Mouse (Mus musculus): ENCODE data around the gene Pter. TPM values are rescaled to one million over a fixed set of nuclear protein-coding genes. Genes with fewer than 3 reads are reported as not detected.

Gene Pter
- polyA plus RNA-seq, 1 experiment from 2014 or later: 4.8 TPM

- Histone ChIP-seq H3K36me3 (ENCODE audit: control insufficient read depth, insufficient read depth, low read length) (no peaks in the 10 kb centered on the region), H3K9ac (replicated peaks; ENCODE audit: low read length) (no peak overlapping the region), H3K4me3 (replicated peaks; ENCODE audit: low read depth, low read length) (no peak overlapping the region), H3K9me3 (ENCODE audit: control insufficient read depth, low read length) (no peaks in the 10 kb centered on the region), H3K4me2 (ENCODE audit: low read length) (no peak overlapping the region), H3K4me1 (ENCODE audit: control insufficient read depth, insufficient read depth, low read length) (no peaks in the 10 kb centered on the region), H3K27ac (replicated peaks; ENCODE audit: low read depth, low read length) (no peak overlapping the region), H3K27me3 (ENCODE audit: control insufficient read depth, insufficient read depth, low read length) (no peaks in the 10 kb centered on the region)
- WGBS: 79% methylated on average over 2 of the region's 2 CpGs
- no peak for ATAC-seq (ENCODE audit: low FRiP score, low TSS enrichment)
- no peak for DNase-seq
Measured at GRCm38 (mm10) chr2:12930338-12930737, 6.5 kb downstream of the Pter start.

DNA sequence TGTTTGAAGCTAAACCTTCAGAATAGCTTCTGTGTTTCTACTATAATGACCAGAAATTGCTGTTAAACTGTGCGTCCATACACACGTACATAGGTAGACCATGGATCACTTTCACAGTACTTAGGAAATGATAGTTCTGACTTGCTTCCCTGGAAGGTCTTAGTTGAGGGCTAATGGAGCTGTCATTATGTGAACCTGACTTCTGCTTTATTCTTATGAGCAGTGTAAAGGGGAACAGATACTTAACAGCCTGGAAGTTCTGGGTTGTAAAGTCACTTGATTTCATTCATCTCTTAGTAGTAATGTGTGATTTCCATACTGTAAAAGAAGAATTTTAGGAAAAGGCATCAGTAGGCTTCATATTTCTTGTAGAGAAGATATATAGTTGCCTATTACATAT lies 10.1 kb downstream of the Pter start:
- Histone ChIP-seq H3K27me3 (ENCODE audit: control insufficient read depth, insufficient read depth, low read length) (no peaks in the 10 kb centered on the region), H3K27ac (replicated peaks; ENCODE audit: low read depth, low read length) (no peak overlapping the region), H3K36me3 (ENCODE audit: control insufficient read depth, insufficient read depth, low read length) (no peaks in the 10 kb centered on the region), H3K9ac (replicated peaks; ENCODE audit: low read length) (no peak overlapping the region), H3K4me3 (replicated peaks; ENCODE audit: low read depth, low read length) (no peak overlapping the region), H3K9me3 (ENCODE audit: control insufficient read depth, low read length) (no peaks in the 10 kb centered on the region), H3K4me2 (ENCODE audit: low read length) (no peak overlapping the region), H3K4me1 (ENCODE audit: control insufficient read depth, insufficient read depth, low read length) (no peaks in the 10 kb centered on the region)
- WGBS: 92% methylated on average over 2 of the region's 2 CpGs
- DNase-seq (no peak), ATAC-seq (ENCODE audit: low FRiP score, low TSS enrichment) (no peak)

GRCm38 (mm10) chr2:12935286-12935685 lies 11.4 kb downstream of the Pter start:
- Histone ChIP-seq H3K27me3 (ENCODE audit: control insufficient read depth, insufficient read depth, low read length) (no peaks in the 10 kb centered on the region), H3K4me2 (ENCODE audit: low read length) (no peak overlapping the region), H3K9me3 (ENCODE audit: control insufficient read depth, low read length) (no peaks in the 10 kb centered on the region), H3K4me1 (ENCODE audit: control insufficient read depth, insufficient read depth, low read length) (no peaks in the 10 kb centered on the region), H3K4me3 (replicated peaks; ENCODE audit: low read depth, low read length) (no peak overlapping the region), H3K9ac (replicated peaks; ENCODE audit: low read length) (no peak overlapping the region), H3K27ac (replicated peaks; ENCODE audit: low read depth, low read length) (no peak overlapping the region), H3K36me3 (ENCODE audit: control insufficient read depth, insufficient read depth, low read length) (no peaks in the 10 kb centered on the region)
- 80% methylated on average over 2 of the region's 2 CpGs for WGBS
- DNase-seq (no peak), ATAC-seq (ENCODE audit: low FRiP score, low TSS enrichment) (no peak)

DNA sequence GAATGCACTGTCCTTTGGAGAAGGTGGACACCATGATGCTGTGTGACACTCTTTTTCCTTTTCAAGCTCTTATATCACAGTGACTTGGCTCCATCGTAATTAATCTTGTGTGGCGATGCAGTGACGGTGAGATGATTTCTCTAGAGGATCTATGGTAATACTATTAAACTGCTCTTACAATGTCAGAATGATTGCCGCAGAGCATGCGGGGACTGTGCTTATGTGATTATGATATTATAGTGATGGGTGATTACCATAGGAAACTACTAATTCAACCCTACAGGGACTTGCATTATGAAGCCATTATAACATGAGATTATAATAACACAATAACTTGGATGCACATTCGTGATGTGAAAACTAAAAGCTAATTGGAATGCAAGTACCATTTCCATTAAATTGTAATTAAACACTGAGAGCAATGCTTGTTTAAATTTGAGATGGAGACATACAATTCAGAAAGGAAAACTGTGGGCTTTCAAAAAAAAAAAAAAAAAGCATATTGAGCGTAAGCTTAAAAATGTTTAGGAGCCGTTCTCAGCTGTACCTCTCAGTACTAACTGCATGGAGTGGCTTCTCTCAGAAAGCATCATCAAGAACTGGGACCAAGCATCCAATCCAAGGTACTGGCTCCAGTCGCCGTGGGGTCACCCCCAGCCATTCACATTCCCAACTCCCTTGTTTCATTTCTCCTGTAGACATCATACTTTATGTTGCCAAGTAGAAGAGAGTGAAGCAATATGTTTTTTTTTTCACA lies 13.8 kb downstream of the Pter start:
- H3K9me3 ChIP-seq (ENCODE audit: control insufficient read depth, low read length): no peaks in the 10 kb centered on the region
- ATAC-seq (ENCODE audit: low FRiP score, low TSS enrichment): peak; percentile 58

DNA sequence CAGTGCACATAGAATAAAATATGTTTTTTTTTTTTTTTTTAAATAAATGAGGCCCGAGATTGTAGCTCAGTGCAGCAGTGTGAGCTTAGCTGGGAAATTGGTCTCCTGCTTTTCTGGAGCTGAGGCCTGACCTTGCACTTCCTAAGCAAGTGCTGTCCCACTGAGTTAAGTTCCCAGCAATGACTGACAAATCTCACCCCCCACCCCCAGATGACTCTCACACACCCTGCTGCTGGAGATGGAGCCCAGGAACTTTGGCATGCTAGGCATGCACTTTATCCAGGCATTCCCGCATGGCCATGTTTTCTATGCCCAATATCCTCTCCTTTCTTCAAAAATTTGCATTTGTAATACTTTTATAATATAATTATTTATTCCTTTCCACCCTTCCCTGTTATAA lies 14.8 kb downstream of the Pter start:
- Histone ChIP-seq H3K9me3 (ENCODE audit: control insufficient read depth, low read length) (no peaks in the 10 kb centered on the region), H3K4me2 (ENCODE audit: low read length) (no peak overlapping the region), H3K27me3 (ENCODE audit: control insufficient read depth, insufficient read depth, low read length) (no peaks in the 10 kb centered on the region), H3K36me3 (ENCODE audit: control insufficient read depth, insufficient read depth, low read length) (no peaks in the 10 kb centered on the region), H3K27ac (replicated peaks; ENCODE audit: low read depth, low read length) (no peak overlapping the region), H3K9ac (replicated peaks; ENCODE audit: low read length) (no peak overlapping the region), H3K4me3 (replicated peaks; ENCODE audit: low read depth, low read length) (no peak overlapping the region), H3K4me1 (ENCODE audit: control insufficient read depth, insufficient read depth, low read length) (no peaks in the 10 kb centered on the region)
- DNase-seq (no peak), ATAC-seq (ENCODE audit: low FRiP score, low TSS enrichment) (no peak)
- WGBS: 89% methylated on average over 2 of the region's 2 CpGs

More for the DNA sequence above, 13.8 kb downstream of the Pter start:
- no peak overlapping the region for H3K4me3 ChIP-seq (replicated peaks; ENCODE audit: low read depth, low read length)
- no peaks in the 10 kb centered on the region for H3K36me3 ChIP-seq (ENCODE audit: control insufficient read depth, insufficient read depth, low read length)
- WGBS: 72% methylated on average over 10 of the region's 10 CpGs
- no peak overlapping the region for H3K4me2 ChIP-seq (ENCODE audit: low read length)
- H3K27ac ChIP-seq (replicated peaks; ENCODE audit: low read depth, low read length): no peak overlapping the region
- peak; percentile 29 for DNase-seq
- no peaks in the 10 kb centered on the region for H3K27me3 ChIP-seq (ENCODE audit: control insufficient read depth, insufficient read depth, low read length)
- no peaks in the 10 kb centered on the region for H3K4me1 ChIP-seq (ENCODE audit: control insufficient read depth, insufficient read depth, low read length)
- H3K9ac ChIP-seq (replicated peaks; ENCODE audit: low read length): no peak overlapping the region

- no peak overlapping the region for H3K27ac ChIP-seq (replicated peaks; ENCODE audit: low read depth, low read length)
- no peaks in the 10 kb centered on the region for H3K27me3 ChIP-seq (ENCODE audit: control insufficient read depth, insufficient read depth, low read length)
- no peaks in the 10 kb centered on the region for H3K36me3 ChIP-seq (ENCODE audit: control insufficient read depth, insufficient read depth, low read length)
- no peaks in the 10 kb centered on the region for H3K9me3 ChIP-seq (ENCODE audit: control insufficient read depth, low read length)
- no peak overlapping the region for H3K4me3 ChIP-seq (replicated peaks; ENCODE audit: low read depth, low read length)
- no peak overlapping the region for H3K9ac ChIP-seq (replicated peaks; ENCODE audit: low read length)
- H3K4me2 ChIP-seq (ENCODE audit: low read length): no peak overlapping the region
- no peaks in the 10 kb centered on the region for H3K4me1 ChIP-seq (ENCODE audit: control insufficient read depth, insufficient read depth, low read length)
- no peak for DNase-seq
- no peak for ATAC-seq (ENCODE audit: low FRiP score, low TSS enrichment)
Measured at GRCm38 (mm10) chr2:12956703-12957424, 33.0 kb downstream of the Pter start.

- Histone ChIP-seq H3K27ac (replicated peaks; ENCODE audit: low read depth, low read length) (no peak overlapping the region), H3K4me1 (ENCODE audit: control insufficient read depth, insufficient read depth, low read length) (no peaks in the 10 kb centered on the region), H3K9me3 (ENCODE audit: control insufficient read depth, low read length) (no peaks in the 10 kb centered on the region), H3K36me3 (ENCODE audit: control insufficient read depth, insufficient read depth, low read length) (no peaks in the 10 kb centered on the region), H3K27me3 (ENCODE audit: control insufficient read depth, insufficient read depth, low read length) (no peaks in the 10 kb centered on the region), H3K4me3 (replicated peaks; ENCODE audit: low read depth, low read length) (no peak overlapping the region), H3K4me2 (ENCODE audit: low read length) (no peak overlapping the region), H3K9ac (replicated peaks; ENCODE audit: low read length) (no peak overlapping the region)
- ATAC-seq (ENCODE audit: low FRiP score, low TSS enrichment) (no peak), DNase-seq (no peak)
- WGBS: 59% methylated on average over 12 of the region's 12 CpGs
Measured at GRCm38 (mm10) chr2:12970049-12970724, 46.3 kb downstream of the Pter start.

- H3K4me1 ChIP-seq (ENCODE audit: control insufficient read depth, insufficient read depth, low read length): no peaks in the 10 kb centered on the region
- no peak overlapping the region for H3K4me3 ChIP-seq (replicated peaks; ENCODE audit: low read depth, low read length)
- no peak overlapping the region for H3K27ac ChIP-seq (replicated peaks; ENCODE audit: low read depth, low read length)
- no peaks in the 10 kb centered on the region for H3K9me3 ChIP-seq (ENCODE audit: control insufficient read depth, low read length)
- 92% methylated on average over 2 of the region's 2 CpGs for whole genome bisulfite sequencing
- H3K27me3 ChIP-seq (ENCODE audit: control insufficient read depth, insufficient read depth, low read length): no peaks in the 10 kb centered on the region
- no peak overlapping the region for H3K4me2 ChIP-seq (ENCODE audit: low read length)
- ATAC-seq (ENCODE audit: low FRiP score, low TSS enrichment): no peak
- no peaks in the 10 kb centered on the region for H3K36me3 ChIP-seq (ENCODE audit: control insufficient read depth, insufficient read depth, low read length)
- no peak overlapping the region for H3K9ac ChIP-seq (replicated peaks; ENCODE audit: low read length)
- no peak for DNase-seq
Measured at GRCm38 (mm10) chr2:12973752-12974151, 49.9 kb downstream of the Pter start.

Measured in midbrain, embryonic 14.5 days (tissue).